Mouse (Mus musculus) C2C12 (cell line): Measurements from ENCODE around the gene Arrdc2. TPM values are rescaled to one million over a fixed set of nuclear protein-coding genes. Genes with fewer than 3 reads are reported as not detected.

Experiments used
- H3K27me3 ChIP-seq: one replicate; pipeline ENCODE4 v1.6.1; 2011; ENCODE audit not compliant: control insufficient read depth, insufficient read depth, insufficient read length
- H3K36me3 ChIP-seq: one replicate; pipeline ENCODE4 v1.6.1; 2011; ENCODE audit not compliant: control insufficient read depth, insufficient read depth
- H3K4me3 ChIP-seq: one replicate; pipeline ENCODE4 v1.5.1; 2011; ENCODE audit warnings: mild to moderate bottlenecking, control low read depth; ENCODE audit not compliant: poor library complexity, insufficient read depth, severe bottlenecking
- H3K79me2 ChIP-seq: one replicate; pipeline ENCODE4 v1.6.1; 2011; ENCODE audit not compliant: control insufficient read depth, insufficient read depth
- H3K79me3 ChIP-seq: one replicate; pipeline ENCODE4 v1.6.1; 2011; ENCODE audit warnings: low read depth, control low read depth
- H3ac ChIP-seq: one replicate; pipeline ENCODE3; 2011; ENCODE audit warnings: low read depth; ENCODE audit not compliant: control insufficient read depth, insufficient read length
- CEBPB ChIP-seq: IDR thresholded peaks from one replicate; pipeline ENCODE4 v1.6.1; 2011; ENCODE audit warnings: low read depth, mild to moderate bottlenecking, control low read depth, moderate library complexity
- CTCF ChIP-seq: IDR thresholded peaks from one replicate; pipeline ENCODE4 v1.5.1; 2011; ENCODE audit not compliant: control insufficient read depth, insufficient read depth, insufficient read length
- FOSL1 ChIP-seq: IDR thresholded peaks from one replicate; pipeline ENCODE4 v1.8.0; 2011; ENCODE audit warnings: mild to moderate bottlenecking, low read length; ENCODE audit not compliant: poor library complexity, insufficient read depth, severe bottlenecking
- MAX ChIP-seq: IDR thresholded peaks from one replicate; pipeline ENCODE4 v1.6.1; 2011; ENCODE audit warnings: mild to moderate bottlenecking, control low read depth
- MYOD1 ChIP-seq: IDR thresholded peaks from one replicate; pipeline ENCODE4 v1.6.1; 2011; ENCODE audit warnings: low read depth; ENCODE audit not compliant: control insufficient read depth, insufficient read length
- MYOG ChIP-seq: IDR thresholded peaks from one replicate; pipeline ENCODE4 v1.6.1; 2011; ENCODE audit not compliant: control insufficient read depth, insufficient read length; ENCODE audit errors: extremely low read depth
- USF1 ChIP-seq: IDR thresholded peaks from one replicate; pipeline ENCODE4 v1.6.1; 2011; ENCODE audit warnings: low read depth, mild to moderate bottlenecking, control low read depth, moderate library complexity
- polyA plus RNA-seq: library from polyadenylated mRNA; unstranded; fragments of >200 nt; fragmentation: generic; extraction: Trizol; gene quantifications from one replicate; pipeline ENCODE4 v1.2.1, GENCODE M21; 2012; ENCODE audit warnings: missing spikeins

The Arrdc2 gene
- polyA plus RNA-seq, 1 experiment = 4.4 TPM

GRCm38 (mm10) chr8:70791975-70792691 lies 47.4 kb downstream of the Arrdc2 start:
- Histone ChIP-seq H3K36me3 (peaks cover 8% of the 10 kb centered on the region), H3K79me3 (peaks cover 10% of the 10 kb centered on the region), H3ac (peak overlapping the region; percentile 81), H3K79me2 (peaks cover 24% of the 10 kb centered on the region), H3K27me3 (no peaks in the 10 kb centered on the region), H3K4me3 (peak overlapping the region; percentile 52)
- TF ChIP-seq CEBPB (no peak), MAX (peak; percentile 7)

GRCm38 (mm10) chr8:70791294-70791701 lies 48.2 kb downstream of the Arrdc2 start:
- Histone ChIP-seq H3K27me3 (no peaks in the 10 kb centered on the region), H3K79me2 (peaks cover 24% of the 10 kb centered on the region), H3K79me3 (peaks cover 10% of the 10 kb centered on the region), H3K36me3 (peaks cover 14% of the 10 kb centered on the region), H3ac (peak overlapping the region; percentile 81), H3K4me3 (peak overlapping the region; percentile 52)
- no peak for TF ChIP-seq MYOD1
- TF ChIP-seq USF1 = no peak
- no peak for TF ChIP-seq CTCF
- TF ChIP-seq MYOG = no peak
- TF ChIP-seq FOSL1 = no peak
- no peak for TF ChIP-seq MAX
- TF ChIP-seq CEBPB = no peak

GRCm38 (mm10) chr8:70790846-70791245 lies 48.7 kb downstream of the Arrdc2 start:
- TF ChIP-seq MYOD1 = no peak
- no peak for TF ChIP-seq FOSL1
- H3K79me3 ChIP-seq = peaks cover 10% of the 10 kb centered on the region
- H3ac ChIP-seq = peak overlapping the region; percentile 33
- H3K27me3 ChIP-seq = no peaks in the 10 kb centered on the region
- peaks cover 24% of the 10 kb centered on the region for H3K79me2 ChIP-seq
- H3K36me3 ChIP-seq = peaks cover 16% of the 10 kb centered on the region
- H3K4me3 ChIP-seq = peak overlapping the region; percentile 52

GRCm38 (mm10) chr8:70789046-70789445 lies 50.5 kb downstream of the Arrdc2 start:
- no peak for TF ChIP-seq MYOG
- TF ChIP-seq MYOD1 = no peak
- no peak for TF ChIP-seq MAX
- TF ChIP-seq CTCF = no peak
- TF ChIP-seq USF1 = no peak
- TF ChIP-seq CEBPB = no peak
- no peak for TF ChIP-seq FOSL1
- no peak overlapping the region for H3ac ChIP-seq
- H3K27me3 ChIP-seq = no peaks in the 10 kb centered on the region
- no peak overlapping the region for H3K4me3 ChIP-seq
- H3K79me2 ChIP-seq = peaks cover 24% of the 10 kb centered on the region
- peaks cover 10% of the 10 kb centered on the region for H3K79me3 ChIP-seq
- peaks cover 28% of the 10 kb centered on the region for H3K36me3 ChIP-seq

- H3K4me3 ChIP-seq = no peak overlapping the region
- H3K79me2 ChIP-seq = peaks cover 24% of the 10 kb centered on the region
These were observed 51.4 kb downstream of the Arrdc2 start for GRCm38 (mm10) chr8:70787941-70788667.

GRCm38 (mm10) chr8:70787051-70787445 lies 52.5 kb downstream of the Arrdc2 start:
- TF ChIP-seq CEBPB (no peak), USF1 (no peak), MYOG (no peak), FOSL1 (no peak), MAX (no peak), CTCF (no peak), MYOD1 (no peak)
- H3K27me3 ChIP-seq = no peaks in the 10 kb centered on the region
- peaks cover 28% of the 10 kb centered on the region for H3K36me3 ChIP-seq

More at GRCm38 (mm10) chr8:70787941-70788667, 51.4 kb downstream of the Arrdc2 start:
- Histone ChIP-seq H3K79me3 (peaks cover 10% of the 10 kb centered on the region), H3K36me3 (peaks cover 28% of the 10 kb centered on the region), H3ac (no peak overlapping the region), H3K27me3 (no peaks in the 10 kb centered on the region)
- TF ChIP-seq CEBPB (no peak), FOSL1 (no peak), MYOG (no peak), MAX (no peak), CTCF (no peak), MYOD1 (no peak), USF1 (no peak)

More at GRCm38 (mm10) chr8:70787051-70787445, 52.5 kb downstream of the Arrdc2 start:
- Histone ChIP-seq H3K79me3 (peaks cover 10% of the 10 kb centered on the region), H3K79me2 (peaks cover 22% of the 10 kb centered on the region), H3K4me3 (no peak overlapping the region), H3ac (no peak overlapping the region)
